Mouse (Mus musculus) C2C12 (cell line): Measurements from ENCODE around the gene Ehf.

Source experiments
- CEBPB ChIP-seq: IDR thresholded peaks from one replicate; pipeline ENCODE4 v1.6.1; 2011; ENCODE audit warnings: low read depth, mild to moderate bottlenecking, control low read depth, moderate library complexity
- CTCF ChIP-seq: IDR thresholded peaks from one replicate; pipeline ENCODE4 v1.5.1; 2011; ENCODE audit not compliant: control insufficient read depth, insufficient read depth, insufficient read length
- FOSL1 ChIP-seq: IDR thresholded peaks from one replicate; pipeline ENCODE4 v1.8.0; 2011; ENCODE audit warnings: mild to moderate bottlenecking, low read length; ENCODE audit not compliant: poor library complexity, insufficient read depth, severe bottlenecking
- MAX ChIP-seq: IDR thresholded peaks from one replicate; pipeline ENCODE4 v1.6.1; 2011; ENCODE audit warnings: mild to moderate bottlenecking, control low read depth
- MYOD1 ChIP-seq: IDR thresholded peaks from one replicate; pipeline ENCODE4 v1.6.1; 2011; ENCODE audit warnings: low read depth; ENCODE audit not compliant: control insufficient read depth, insufficient read length
- MYOG ChIP-seq: IDR thresholded peaks from one replicate; pipeline ENCODE4 v1.6.1; 2011; ENCODE audit not compliant: control insufficient read depth, insufficient read length; ENCODE audit errors: extremely low read depth
- USF1 ChIP-seq: IDR thresholded peaks from one replicate; pipeline ENCODE4 v1.6.1; 2011; ENCODE audit warnings: low read depth, mild to moderate bottlenecking, control low read depth, moderate library complexity

DNA sequence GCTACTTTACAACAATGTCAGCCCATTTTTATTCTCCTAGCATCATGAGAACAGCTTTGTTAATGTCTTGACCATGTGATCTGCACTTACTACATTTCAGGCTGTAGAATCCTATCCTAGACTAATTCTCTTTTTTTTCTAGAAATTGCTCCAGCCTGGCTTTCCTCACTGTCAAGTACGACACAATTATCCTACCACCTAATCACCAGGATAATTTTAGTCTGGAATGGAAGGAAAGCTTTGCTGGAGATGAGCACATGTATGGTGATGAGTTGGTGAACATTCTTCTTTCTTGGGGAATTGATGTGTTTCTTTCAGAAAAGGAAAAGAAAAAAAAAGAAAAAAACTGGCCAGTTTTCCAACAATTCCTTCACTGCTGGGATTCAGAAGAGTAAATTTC, 28.8 kb downstream of the Ehf start:
- TF ChIP-seq CTCF (no peak), MAX (no peak), MYOD1 (no peak), USF1 (no peak), MYOG (no peak), CEBPB (no peak), FOSL1 (no peak)
